Mouse (Mus musculus): ENCODE measurements at regions not wholly inside any gene's neighbourhood (a gene's known extent, or its start where the extent isn't known, plus 50 kb on each side); places are given as distances from the start of the nearest gene placed in this dataset.

GRCm38 (mm10) chr15:50246418-50247186 is 3638.1 kb upstream of the Gm7489 start:
- peak; percentile 18 for DNase-seq (ENCODE audit: low read depth, low spot score)

- DNase-seq (ENCODE audit: low read depth, low spot score): no peak
Observed at GRCm38 (mm10) chr15:50260057-50260456, 3624.6 kb upstream of the Gm7489 start.

- DNase-seq (ENCODE audit: low read depth, low spot score): peak; percentile 75
Observed at GRCm38 (mm10) chr15:50261245-50261872, 3623.3 kb upstream of the Gm7489 start.

GRCm38 (mm10) chr15:50267542-50267941 is 3617.2 kb upstream of the Gm7489 start:
- no peak for DNase-seq (ENCODE audit: low read depth, low spot score)

- no peak for DNase-seq (ENCODE audit: low read depth, low spot score)
Observed at GRCm38 (mm10) chr15:50271646-50272045, 3613.1 kb upstream of the Gm7489 start.

- no peak for DNase-seq (ENCODE audit: low read depth, low spot score)
Observed at GRCm38 (mm10) chr15:50282576-50282975, 3602.1 kb upstream of the Gm7489 start.

GRCm38 (mm10) chr15:50283491-50283890 is 3601.2 kb upstream of the Gm7489 start:
- no peak for DNase-seq (ENCODE audit: low read depth, low spot score)

GRCm38 (mm10) chr15:50301831-50302230 is 3582.9 kb upstream of the Gm7489 start:
- no peak for DNase-seq (ENCODE audit: low read depth, low spot score)

GRCm38 (mm10) chr15:50304085-50304484 is 3580.6 kb upstream of the Gm7489 start:
- DNase-seq (ENCODE audit: low read depth, low spot score): no peak

GRCm38 (mm10) chr15:50320796-50321195 is 3563.9 kb upstream of the Gm7489 start:
- DNase-seq (ENCODE audit: low read depth, low spot score): peak; percentile 5

- no peak for DNase-seq (ENCODE audit: low read depth, low spot score)
Observed at GRCm38 (mm10) chr15:50345536-50345935, 3539.2 kb upstream of the Gm7489 start.

- DNase-seq (ENCODE audit: low read depth, low spot score): no peak
Observed at GRCm38 (mm10) chr15:50346953-50347352, 3537.8 kb upstream of the Gm7489 start.

- no peak for DNase-seq (ENCODE audit: low read depth, low spot score)
Observed at GRCm38 (mm10) chr15:50360033-50360988, 3524.4 kb upstream of the Gm7489 start.

- no peak for DNase-seq (ENCODE audit: low read depth, low spot score)
Observed at GRCm38 (mm10) chr15:50361334-50361733, 3523.4 kb upstream of the Gm7489 start.

GRCm38 (mm10) chr15:50361751-50362507 is 3522.8 kb upstream of the Gm7489 start:
- no peak for DNase-seq (ENCODE audit: low read depth, low spot score)

- no peak for DNase-seq (ENCODE audit: low read depth, low spot score)
Observed at GRCm38 (mm10) chr15:50400006-50400781, 3484.5 kb upstream of the Gm7489 start.

- no peak for DNase-seq (ENCODE audit: low read depth, low spot score)
Observed at GRCm38 (mm10) chr15:50401386-50401785, 3483.3 kb upstream of the Gm7489 start.

- no peak for DNase-seq (ENCODE audit: low read depth, low spot score)
Observed at GRCm38 (mm10) chr15:50402551-50402950, 3482.2 kb upstream of the Gm7489 start.

- DNase-seq (ENCODE audit: low read depth, low spot score): no peak
Observed at GRCm38 (mm10) chr15:50403883-50404282, 3480.8 kb upstream of the Gm7489 start.

GRCm38 (mm10) chr15:50408985-50409384 is 3475.7 kb upstream of the Gm7489 start:
- peak; percentile 2 for DNase-seq (ENCODE audit: low read depth, low spot score)
